14 mouse cellular contexts compared by ENCODE assay signal in the genomic region with DNA sequence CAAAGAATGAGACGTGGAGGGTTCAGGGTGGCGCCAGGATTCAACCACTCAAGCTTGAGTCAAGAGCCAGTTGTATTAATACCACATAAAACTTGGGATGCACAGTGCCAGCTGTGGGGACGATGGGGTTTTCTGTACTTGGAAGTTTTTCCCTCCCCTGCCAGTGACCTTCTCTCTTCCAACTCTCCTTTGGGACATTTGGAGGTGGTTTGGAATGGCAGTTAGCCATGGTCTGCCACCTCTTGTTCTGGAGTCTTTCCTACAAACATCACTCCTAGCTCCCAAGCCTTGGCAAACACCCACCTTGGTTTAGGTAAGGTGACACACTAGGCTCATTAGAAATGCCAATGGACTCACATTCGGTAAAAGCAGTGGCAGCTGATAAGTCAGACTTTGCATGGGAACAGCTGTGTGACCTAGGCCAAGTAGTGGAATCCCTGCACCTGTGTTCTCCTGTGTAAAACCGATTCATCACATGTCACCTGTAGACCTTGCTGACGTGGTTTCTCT.
"Had no signal": no experiment of that assay in that cellular context is flagged by ENCODE, and none has a peak within 500 bp of the region (broad histone marks: within the 10 kb centered on the region; RNA-seq: fewer than 3 reads in every experiment).

No protein-coding gene starts in this region.

- ATAC-seq: intestine, postnatal 0 days; liver, postnatal 0 days had no signal

- H3K9ac ChIP-seq: limb, embryonic 12.5 days; liver, embryonic 13.5 days; liver, postnatal 0 days; lung, embryonic 15.5 days; midbrain, embryonic 12.5 days had no signal

- H3K4me2 ChIP-seq: limb, embryonic 12.5 days; liver, embryonic 13.5 days; lung, embryonic 15.5 days; midbrain, embryonic 12.5 days had no signal

- H3K36me3 ChIP-seq: limb, embryonic 12.5 days; liver, embryonic 13.5 days; lung, embryonic 15.5 days; midbrain, embryonic 12.5 days had no signal

- H3K27ac ChIP-seq: limb, embryonic 12.5 days; liver, embryonic 13.5 days; lung, embryonic 15.5 days; macrophage; midbrain, embryonic 12.5 days; stomach, postnatal 0 days had no signal

- DNase-seq: layer of hippocampus, adult 9-11 months; layer of hippocampus, postnatal 36 days; liver; liver, embryonic 13.5 days; liver, postnatal 0 days; lung, postnatal 14 days; thymus, postnatal 4 days had no signal

- H3K4me1 ChIP-seq: liver, embryonic 13.5 days; megakaryocyte, embryonic 14.5 days had no signal

- H3K27me3 ChIP-seq: limb, embryonic 12.5 days; liver, embryonic 13.5 days; lung, embryonic 15.5 days; megakaryocyte, embryonic 14.5 days; midbrain, embryonic 12.5 days had no signal

- H3K4me3 ChIP-seq: limb, embryonic 12.5 days; liver, embryonic 13.5 days; lung, embryonic 15.5 days; megakaryocyte, embryonic 14.5 days; midbrain, embryonic 12.5 days had no signal

- H3K9me3 ChIP-seq: limb, embryonic 12.5 days; liver, embryonic 13.5 days; lung, embryonic 15.5 days; midbrain, embryonic 12.5 days had no signal
